Mouse (Mus musculus): ENCODE results near the gene Mbnl2.

GRCm38 (mm10) chr14:120270031-120270430 is 5.4 kb upstream of the Mbnl2 start:
- no peak for TF ChIP-seq CTCF (IDR thresholded peaks at IDR 0.05; ENCODE audit: borderline replicate concordance, control insufficient read depth, extremely low read depth, insufficient read depth, low read length, poor library complexity)
- TF ChIP-seq POLR2A (IDR thresholded peaks at IDR 0.05; ENCODE audit: control insufficient read depth, extremely low read depth, insufficient read depth, low read length, poor library complexity): no peak

Data from thymus, adult 2 months (tissue).